Mouse (Mus musculus) bone marrow macrophage, adult 2 months (primary cell): ENCODE data around the gene Ostn. TPM values are rescaled to one million over a fixed set of nuclear protein-coding genes. Genes with fewer than 3 reads are reported as not detected.

Experiments used
- H3K27ac ChIP-seq: 2 replicates; pipeline ENCODE4 v1.5.1; 2012; ENCODE audit warnings: low read depth, low read length; ENCODE audit not compliant: insufficient read depth
- H3K4me1 ChIP-seq: 2 replicates; pipeline ENCODE4 v1.6.1; 2012; ENCODE audit warnings: low read length; ENCODE audit not compliant: control insufficient read depth, insufficient read depth
- H3K4me3 ChIP-seq: 2 replicates; pipeline ENCODE4 v1.5.1; 2012; ENCODE audit warnings: mild to moderate bottlenecking, low read length, moderate library complexity; ENCODE audit not compliant: insufficient read depth
- CTCF ChIP-seq: IDR thresholded peaks from 2 replicates; pipeline ENCODE4 v1.5.1; 2012; ENCODE audit warnings: low read depth, mild to moderate bottlenecking, low read length, moderate library complexity
- POLR2A ChIP-seq: IDR thresholded peaks from 2 replicates; pipeline ENCODE4 v1.6.1; 2012; ENCODE audit warnings: mild to moderate bottlenecking, low read depth, low read length, borderline replicate concordance
- polyA plus RNA-seq: library from polyadenylated mRNA; stranded (reverse); fragments of >200 nt; gene quantifications from 2 replicates; pipeline ENCODE4 v1.2.4, GENCODE M21; 2012; ENCODE audit not compliant: missing spikeins, insufficient read depth, insufficient read length

The Ostn gene
- polyA plus RNA-seq, 1 experiment, result not detected

DNA sequence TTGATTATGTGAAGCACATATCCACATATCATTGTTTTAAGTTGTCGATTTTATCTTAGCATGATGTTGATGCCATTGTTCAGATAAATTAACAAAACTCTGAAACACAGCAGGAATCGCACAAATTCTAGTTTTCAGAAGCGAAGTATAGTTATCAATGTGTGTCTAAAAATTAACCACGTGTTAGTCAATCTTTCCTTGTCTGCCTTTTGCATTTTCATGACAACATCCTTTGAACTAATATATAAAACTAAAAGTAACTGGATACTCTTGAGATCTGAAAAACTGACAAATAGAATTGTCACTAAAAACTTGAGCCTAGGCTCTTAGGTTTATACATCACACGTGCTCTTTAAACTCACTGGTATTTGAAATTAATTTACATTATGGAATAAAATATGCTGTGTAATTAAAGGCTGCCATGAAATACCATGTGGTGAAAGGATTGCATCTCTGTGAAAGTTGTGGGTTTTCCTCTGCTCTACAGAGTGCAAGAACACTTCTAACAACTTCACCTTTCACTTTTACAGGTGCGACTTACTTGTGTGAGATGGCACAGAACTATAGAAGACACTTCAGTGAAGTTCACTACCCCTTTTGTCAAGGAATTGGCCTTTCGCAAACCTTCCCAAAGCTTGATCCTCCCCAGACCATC, 42.7 kb downstream of the Ostn start:
- Histone ChIP-seq H3K4me1 (peaks cover 7% of the 10 kb centered on the region), H3K4me3 (no peak overlapping the region), H3K27ac (no peak overlapping the region)
- no peak for TF ChIP-seq CTCF
- TF ChIP-seq POLR2A, result no peak

DNA sequence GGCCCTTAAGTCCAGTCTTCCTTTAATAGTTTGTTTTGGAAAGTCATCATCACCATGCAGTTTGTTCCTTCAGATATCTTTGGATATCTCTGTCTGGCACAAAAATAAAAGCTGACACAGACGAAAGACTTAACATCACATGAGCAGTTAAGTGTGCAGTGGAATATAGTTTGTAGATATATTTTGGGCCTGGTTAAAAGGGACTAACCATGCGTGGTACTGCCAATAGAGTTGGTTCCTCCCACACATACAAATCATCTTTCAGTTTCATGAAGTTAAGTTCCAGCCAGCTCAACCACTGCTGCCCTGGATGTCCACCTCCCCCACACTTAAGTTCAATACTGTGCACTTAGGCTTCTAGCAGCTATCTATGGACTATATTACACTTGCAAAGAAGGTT, 47.2 kb downstream of the Ostn start:
- Histone ChIP-seq H3K4me1 (peaks cover 4% of the 10 kb centered on the region; the same call in 1 of the 2 replicates), H3K27ac (0 out of 2 replicates have a peak overlapping the region, but pooled peaks have one; percentile 3), H3K4me3 (no peak overlapping the region)
- no peak for TF ChIP-seq POLR2A
- no peak for TF ChIP-seq CTCF

DNA sequence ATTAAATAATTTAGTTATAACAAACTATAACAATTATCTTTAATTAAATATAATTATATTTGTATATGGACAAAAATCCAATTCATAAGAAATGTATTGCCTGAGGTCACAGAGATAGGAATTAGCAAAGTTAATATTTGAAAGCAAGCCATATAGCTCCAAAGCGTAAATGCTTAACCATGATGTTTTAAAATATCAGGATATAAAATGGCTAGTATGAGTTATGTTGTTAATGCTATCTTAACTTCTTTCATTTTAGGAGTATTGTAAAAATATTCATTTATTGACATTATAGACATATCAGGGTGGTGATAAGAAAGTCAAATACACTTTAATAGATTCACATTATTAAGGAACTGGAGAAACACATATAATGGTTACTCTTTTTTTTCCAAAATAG, 52.8 kb downstream of the Ostn start:
- no peaks in the 10 kb centered on the region for H3K4me1 ChIP-seq
- no peak overlapping the region for H3K27ac ChIP-seq
- H3K4me3 ChIP-seq, result no peak overlapping the region
- TF ChIP-seq POLR2A (no peak), CTCF (no peak)

GRCm38 (mm10) chr16:27370191-27370590, 62.9 kb downstream of the Ostn start, which contains the start of gene Uts2b:
Uts2b (minus strand) TSS chr16:27370239.
- TF ChIP-seq CTCF (no peak), POLR2A (no peak)
- Histone ChIP-seq H3K4me1 (peaks cover 12% of the 10 kb centered on the region), H3K4me3 (no peak within 1 kb of the TSS), H3K27ac (no peak within 1 kb of the TSS)

DNA sequence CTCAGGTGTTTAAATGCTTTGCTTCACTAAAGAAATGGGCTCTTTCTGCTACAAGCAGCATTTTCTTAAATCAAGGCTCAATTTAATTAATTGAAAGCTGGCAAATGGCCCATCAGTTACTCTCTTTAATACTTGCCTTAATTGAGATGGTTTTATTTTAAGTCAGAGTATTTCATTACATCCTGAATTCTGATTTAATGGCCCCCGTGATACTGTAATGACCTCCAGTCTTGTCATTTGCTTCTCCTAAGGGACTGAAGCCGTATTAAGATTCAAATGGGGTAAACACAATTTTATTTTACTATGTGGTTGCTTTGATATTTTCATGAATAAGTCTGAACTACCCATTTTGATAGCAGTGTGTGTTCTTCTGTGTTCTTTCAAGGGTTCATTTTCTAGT, 63.4 kb downstream of the Ostn start:
- TF ChIP-seq POLR2A, result no peak
- TF ChIP-seq CTCF, result no peak
- H3K4me3 ChIP-seq, result no peak overlapping the region
- H3K4me1 ChIP-seq, result peaks cover 16% of the 10 kb centered on the region
- no peak overlapping the region for H3K27ac ChIP-seq

GRCm38 (mm10) chr16:27374139-27374538, 66.8 kb downstream of the Ostn start:
- TF ChIP-seq POLR2A, result no peak
- no peak for TF ChIP-seq CTCF
- Histone ChIP-seq H3K27ac (peak overlapping the region; percentile 91; the same call in 1 of the 2 replicates), H3K4me3 (no peak overlapping the region), H3K4me1 (peaks cover 25% of the 10 kb centered on the region)

- TF ChIP-seq POLR2A, result no peak
- no peak for TF ChIP-seq CTCF
- peak overlapping the region; percentile 91 for H3K27ac ChIP-seq
- peaks cover 25% of the 10 kb centered on the region for H3K4me1 ChIP-seq
- no peak overlapping the region for H3K4me3 ChIP-seq
These were observed 68.0 kb downstream of the Ostn start for GRCm38 (mm10) chr16:27375318-27375717.

- TF ChIP-seq POLR2A (no peak), CTCF (no peak)
- no peak overlapping the region for H3K4me3 ChIP-seq
- peaks cover 25% of the 10 kb centered on the region for H3K4me1 ChIP-seq
- H3K27ac ChIP-seq, result no peak overlapping the region
These were observed 69.3 kb downstream of the Ostn start for GRCm38 (mm10) chr16:27376556-27376955.

GRCm38 (mm10) chr16:27382217-27382616, 74.9 kb downstream of the Ostn start:
- H3K4me3 ChIP-seq, result no peak overlapping the region
- no peak overlapping the region for H3K27ac ChIP-seq
- peaks cover 15% of the 10 kb centered on the region for H3K4me1 ChIP-seq
- no peak for TF ChIP-seq POLR2A
- no peak for TF ChIP-seq CTCF

DNA sequence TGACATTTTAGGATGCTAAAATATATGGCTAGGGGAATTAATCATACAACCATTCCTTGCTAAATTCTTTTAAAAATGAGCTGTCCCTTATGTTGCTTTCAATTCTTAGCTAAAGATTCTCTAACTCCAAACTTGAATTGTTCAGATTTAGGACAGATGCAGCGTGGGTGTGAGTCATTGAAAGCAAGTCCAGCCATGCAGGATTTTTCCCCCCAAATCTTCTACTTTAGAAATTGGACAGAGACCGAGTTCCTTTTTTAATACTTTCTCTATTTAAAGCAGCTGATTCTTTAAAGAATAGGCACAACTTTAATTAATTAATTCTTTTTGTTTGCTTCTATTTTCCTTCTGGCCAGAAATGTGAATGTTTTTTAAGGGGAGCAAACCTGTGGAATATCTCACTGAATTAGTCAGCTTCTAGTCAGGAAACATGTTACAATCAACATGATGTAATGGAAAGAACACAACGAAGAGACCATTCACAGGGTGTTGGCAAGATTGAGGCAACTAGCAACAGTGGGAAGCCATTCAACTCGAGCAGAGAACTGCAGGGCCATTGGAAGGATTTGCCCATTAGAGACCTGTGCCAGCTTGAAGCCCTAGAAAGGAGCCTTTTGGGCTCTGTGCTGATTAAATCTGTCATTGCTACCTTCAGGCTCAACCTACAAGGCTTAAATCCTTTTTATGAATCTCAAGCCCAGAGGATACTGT, 77.8 kb downstream of the Ostn start:
- TF ChIP-seq CTCF (no peak), POLR2A (no peak)
- peaks cover 19% of the 10 kb centered on the region for H3K4me1 ChIP-seq
- peak overlapping the region; percentile 51 for H3K27ac ChIP-seq
- no peak overlapping the region for H3K4me3 ChIP-seq
